Mouse (Mus musculus) embryonic facial prominence, embryonic 12.5 days (tissue): ENCODE measurements around the gene Kalrn. TPM values are rescaled to one million over a fixed set of nuclear protein-coding genes. Genes with fewer than 3 reads are reported as not detected.

Experiments
- ATAC-seq: fragments of 200-750 bp; cut with Nextera tagmentation; 2 replicates; pipeline ENCODE4 v1.8.0; 2017; ENCODE audit not compliant: insufficient number of reproducible peaks, insufficient read depth, low FRiP score, low TSS enrichment
- H3K27ac ChIP-seq: fragments of 300-500 bp; sonication (generic); 2 replicates; pipeline ENCODE4 v1.5.1; 2016; ENCODE audit warnings: mild to moderate bottlenecking
- H3K27me3 ChIP-seq: fragments of 300-500 bp; sonication (generic); 2 replicates; pipeline ENCODE4 v1.6.1; 2016; ENCODE audit warnings: mild to moderate bottlenecking, moderate library complexity
- H3K36me3 ChIP-seq: fragments of 300-500 bp; sonication (generic); 2 replicates; pipeline ENCODE4 v1.6.1; 2016; ENCODE audit warnings: mild to moderate bottlenecking
- H3K4me1 ChIP-seq: fragments of 300-500 bp; sonication (generic); 2 replicates; pipeline ENCODE4 v1.6.1; 2016
- H3K4me2 ChIP-seq: fragments of 300-500 bp; sonication (generic); replicated peaks from 2 replicates; pipeline ENCODE4 v1.6.1; 2016; ENCODE audit warnings: mild to moderate bottlenecking, moderate library complexity
- H3K4me3 ChIP-seq: fragments of 300-500 bp; sonication (generic); 2 replicates; pipeline ENCODE4 v1.5.1; 2016; ENCODE audit warnings: mild to moderate bottlenecking
- H3K9ac ChIP-seq: fragments of 300-500 bp; sonication (generic); 2 replicates; pipeline ENCODE4 v1.6.1; 2016; ENCODE audit warnings: mild to moderate bottlenecking, moderate library complexity
- H3K9me3 ChIP-seq: fragments of 300-500 bp; sonication (generic); 2 replicates; pipeline ENCODE4 v1.6.1; 2016; ENCODE audit warnings: mild to moderate bottlenecking, moderate library complexity
- WGBS: fragments of 180-500 bp; shearing (Covaris S2); methylation state at CpG from one replicate; pipeline ENCODE4 v1.1.7; 2016; 5-methylcytosine and 5-hydroxymethylcytosine counted together
- polyA plus RNA-seq: library from polyadenylated mRNA; unstranded; fragments of >200 nt; fragmentation: Nextera tagmentation; extraction: Ambion mirVana; gene quantifications from 2 replicates; pipeline ENCODE4 v1.2.1, GENCODE M21; 2016

The Kalrn gene
- polyA plus RNA-seq, 1 experiment from 2014 or later = 19.2 TPM

DNA sequence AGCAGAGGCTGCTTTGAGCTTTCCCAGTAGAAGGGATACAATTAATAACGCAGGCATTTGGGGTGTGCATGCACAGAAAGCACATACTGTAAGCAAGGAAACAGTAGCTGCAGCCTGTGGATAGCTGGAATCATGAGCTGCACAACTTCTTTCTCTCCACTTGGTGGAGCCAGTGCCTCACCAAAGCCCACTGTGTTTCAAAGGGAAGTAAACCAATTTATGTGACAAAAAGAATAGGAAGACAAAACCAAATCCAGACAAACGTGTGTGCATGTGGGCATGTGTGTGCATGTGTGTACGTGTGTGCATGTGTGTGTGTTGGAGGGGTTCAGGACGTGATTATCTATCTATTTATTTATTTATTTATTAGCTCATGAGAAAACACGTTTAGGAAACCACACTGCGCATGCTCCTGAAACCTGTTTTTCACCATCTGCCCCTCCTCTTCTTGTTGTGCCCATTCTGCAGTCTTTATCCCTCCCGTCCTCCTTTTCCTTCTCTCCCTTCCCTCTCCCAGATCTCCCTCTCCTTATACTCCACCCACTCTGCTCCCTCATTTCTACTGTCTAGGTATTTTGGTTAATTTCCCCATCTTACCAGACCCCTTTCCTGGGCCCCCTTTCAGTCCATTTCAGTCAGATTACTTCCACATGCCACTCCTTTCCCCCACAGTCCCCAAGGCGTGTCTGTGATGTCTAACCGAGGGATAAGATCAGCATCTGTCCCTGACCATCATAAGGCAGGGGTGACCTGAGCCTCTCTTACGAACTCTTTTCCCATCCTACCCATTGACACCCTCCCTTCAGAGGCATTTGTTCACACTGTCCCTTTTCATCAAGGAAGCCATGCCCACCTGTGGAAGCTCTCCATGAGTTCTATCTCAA lies 380.1 kb downstream of the Kalrn start:
- ATAC-seq = no peak

GRCm38 (mm10) chr16:34184721-34185120 lies 388.6 kb downstream of the Kalrn start:
- WGBS = 78% methylated on average over 3 of the region's 3 CpGs
- Histone ChIP-seq H3K4me3 (no peak overlapping the region), H3K4me1 (no peaks in the 10 kb centered on the region), H3K4me2 (no peak overlapping the region), H3K27me3 (no peaks in the 10 kb centered on the region), H3K36me3 (peaks cover 25% of the 10 kb centered on the region), H3K9me3 (no peaks in the 10 kb centered on the region), H3K27ac (no peak overlapping the region), H3K9ac (no peak overlapping the region)
- no peak for ATAC-seq

More for the DNA sequence above, 380.1 kb downstream of the Kalrn start:
- Histone ChIP-seq H3K4me3 (no peak overlapping the region), H3K27me3 (no peaks in the 10 kb centered on the region), H3K9me3 (no peaks in the 10 kb centered on the region), H3K4me1 (no peaks in the 10 kb centered on the region), H3K36me3 (peaks cover 32% of the 10 kb centered on the region; the same call in 1 of the 2 replicates), H3K27ac (no peak overlapping the region), H3K4me2 (no peak overlapping the region), H3K9ac (no peak overlapping the region)
- WGBS = 39% methylated on average over 10 of the region's 10 CpGs

DNA sequence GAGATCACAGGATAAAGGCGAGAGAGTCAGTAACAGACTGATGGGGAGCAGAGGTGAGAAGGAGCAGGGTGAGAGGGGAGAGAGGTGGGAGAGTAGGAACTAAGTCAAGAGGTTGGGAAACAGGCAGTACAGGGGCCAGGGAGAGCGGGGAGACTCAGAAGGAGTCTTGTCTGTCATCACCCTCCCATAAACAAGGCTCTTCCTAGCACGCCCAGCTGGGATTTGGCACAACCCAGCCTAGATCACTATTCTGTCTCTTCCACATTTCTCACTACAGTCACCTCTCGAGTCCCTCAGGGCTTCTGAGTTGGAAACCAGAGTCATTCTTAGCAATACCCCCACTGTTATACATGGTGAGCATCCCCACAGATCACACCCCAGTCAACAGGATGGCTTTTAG lies 390.1 kb downstream of the Kalrn start:
- H3K27me3 ChIP-seq = no peaks in the 10 kb centered on the region
- no peak overlapping the region for H3K4me2 ChIP-seq
- H3K9ac ChIP-seq = no peak overlapping the region
- H3K4me3 ChIP-seq = no peak overlapping the region
- no peaks in the 10 kb centered on the region for H3K9me3 ChIP-seq
- ATAC-seq = no peak
- 88% methylated on average over 4 of the region's 4 CpGs for WGBS
- H3K4me1 ChIP-seq = no peaks in the 10 kb centered on the region
- no peak overlapping the region for H3K27ac ChIP-seq
- peaks cover 22% of the 10 kb centered on the region for H3K36me3 ChIP-seq

DNA sequence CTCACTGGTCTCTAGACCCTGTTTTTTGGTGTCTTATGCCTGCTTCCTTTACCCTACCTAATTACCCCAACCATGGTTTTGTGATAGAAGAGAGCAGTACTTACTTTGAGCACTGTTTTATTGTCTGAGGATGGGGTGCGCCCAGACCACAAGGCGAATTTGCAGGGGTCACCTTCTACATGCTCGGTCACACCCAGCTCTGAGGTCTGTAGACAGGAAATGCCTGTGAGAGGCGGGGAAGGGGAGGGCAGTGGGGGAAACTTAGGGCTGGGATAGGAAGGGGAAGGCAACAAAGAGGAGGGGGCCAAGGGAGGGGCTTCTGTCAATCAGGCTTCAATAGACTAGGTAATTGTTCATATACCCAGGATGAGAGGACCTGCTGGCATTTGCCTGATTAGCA lies 397.7 kb downstream of the Kalrn start:
- H3K27ac ChIP-seq = no peak overlapping the region
- 87% methylated on average over 4 of the region's 4 CpGs for WGBS
- H3K27me3 ChIP-seq = no peaks in the 10 kb centered on the region
- H3K4me2 ChIP-seq = no peak overlapping the region
- peaks cover 75% of the 10 kb centered on the region for H3K36me3 ChIP-seq
- H3K9ac ChIP-seq = no peak overlapping the region
- no peak for ATAC-seq
- no peak overlapping the region for H3K4me3 ChIP-seq
- no peaks in the 10 kb centered on the region for H3K4me1 ChIP-seq
- H3K9me3 ChIP-seq = no peaks in the 10 kb centered on the region

DNA sequence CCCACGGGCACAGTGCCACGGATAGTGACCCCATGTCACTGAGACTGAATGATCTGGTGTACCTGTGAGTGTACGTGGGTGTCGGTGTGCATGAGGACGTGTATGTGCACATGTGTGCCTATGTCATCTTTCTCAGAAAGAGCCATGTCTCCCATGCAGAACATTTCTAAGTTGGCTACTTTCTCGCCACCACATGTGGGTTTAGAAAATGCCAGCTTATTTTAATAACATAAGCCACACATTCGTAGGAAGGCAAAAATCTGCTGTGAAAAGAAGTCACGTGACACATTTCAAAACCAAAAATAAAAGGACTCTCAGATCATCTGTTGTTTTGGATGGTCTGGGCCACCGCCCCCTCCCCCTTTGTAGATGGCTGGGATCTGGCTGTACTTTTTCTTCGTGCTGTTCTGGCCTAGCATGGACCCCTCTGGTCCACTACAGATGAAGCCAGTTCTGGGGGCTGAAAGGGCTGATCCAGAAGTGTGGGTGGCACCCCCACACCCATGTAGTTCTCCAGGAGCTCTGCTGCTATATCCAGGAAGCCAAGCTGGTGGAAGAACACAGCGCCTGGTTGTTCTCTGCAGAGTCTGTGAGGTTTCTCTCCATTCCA lies 400.7 kb downstream of the Kalrn start:
- ATAC-seq = no peak
- H3K36me3 ChIP-seq = peaks cover 84% of the 10 kb centered on the region
- 89% methylated on average over 11 of the region's 11 CpGs for WGBS

DNA sequence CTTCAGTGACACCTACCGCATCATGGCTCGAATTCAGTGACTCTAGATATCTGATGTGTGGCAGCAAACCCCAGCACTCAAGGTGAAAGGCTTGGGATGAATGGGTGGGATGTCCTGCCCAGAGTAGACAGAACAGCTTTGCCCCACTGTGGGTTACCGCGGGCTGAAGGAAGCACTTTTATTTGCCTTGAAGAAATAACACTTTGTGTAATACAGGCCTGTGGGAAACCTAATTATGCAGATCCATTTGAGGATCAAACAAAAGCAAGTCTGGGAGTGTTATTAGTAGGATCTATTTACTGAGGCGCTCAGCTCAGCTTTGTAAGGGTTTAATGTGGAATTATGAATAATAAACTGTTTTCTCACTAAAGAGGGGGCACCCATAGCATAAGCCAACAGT lies 406.3 kb downstream of the Kalrn start:
- WGBS = 88% methylated on average over 5 of the region's 5 CpGs
- H3K4me3 ChIP-seq = no peak overlapping the region
- no peaks in the 10 kb centered on the region for H3K4me1 ChIP-seq
- H3K9me3 ChIP-seq = no peaks in the 10 kb centered on the region
- no peak for ATAC-seq
- no peak overlapping the region for H3K4me2 ChIP-seq
- peaks cover 45% of the 10 kb centered on the region for H3K36me3 ChIP-seq
- no peaks in the 10 kb centered on the region for H3K27me3 ChIP-seq
- H3K27ac ChIP-seq = no peak overlapping the region
- H3K9ac ChIP-seq = no peak overlapping the region

More for the DNA sequence above, 400.7 kb downstream of the Kalrn start:
- Histone ChIP-seq H3K9ac (no peak overlapping the region), H3K4me3 (no peak overlapping the region), H3K27ac (no peak overlapping the region), H3K27me3 (no peaks in the 10 kb centered on the region), H3K4me1 (no peaks in the 10 kb centered on the region), H3K9me3 (no peaks in the 10 kb centered on the region), H3K4me2 (no peak overlapping the region)

DNA sequence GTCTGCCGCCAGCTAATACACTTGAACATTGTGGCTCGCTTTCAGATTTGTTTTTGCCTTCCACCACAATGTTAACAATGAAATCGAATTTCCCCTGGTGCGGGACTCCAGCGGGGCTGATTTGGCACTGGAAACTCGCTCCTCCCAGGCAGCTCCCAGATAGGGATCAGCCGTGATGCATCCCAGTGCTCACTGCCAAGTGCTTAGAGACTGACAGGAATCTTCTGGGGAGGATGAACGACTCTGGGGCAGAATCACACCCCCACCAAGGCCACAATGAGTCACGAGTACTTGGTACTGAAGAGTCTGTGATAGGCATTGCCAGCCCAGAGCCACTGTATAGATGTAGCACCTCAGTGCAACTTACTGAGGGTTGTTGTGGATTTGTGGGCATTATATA lies 410.2 kb downstream of the Kalrn start:
- WGBS = 78% methylated on average over 9 of the region's 9 CpGs

DNA sequence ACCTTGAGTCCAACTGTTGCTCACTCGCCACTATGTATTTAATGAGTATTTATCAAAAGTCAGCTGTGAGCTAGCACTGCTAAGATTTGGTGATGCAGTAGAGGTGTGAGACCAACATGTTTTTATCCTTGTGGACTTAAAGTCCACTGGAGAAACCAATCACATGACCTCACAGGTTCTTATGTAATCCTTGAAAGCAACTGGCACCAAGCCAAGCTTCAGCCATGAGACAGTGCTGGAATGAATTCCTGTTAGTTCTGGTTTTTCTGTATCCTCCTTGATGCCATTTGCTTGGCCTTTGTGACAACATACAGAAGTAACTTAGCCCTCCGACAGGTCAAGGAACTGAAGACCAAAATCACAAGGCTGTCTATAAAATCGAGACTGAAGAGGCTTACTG lies 413.8 kb downstream of the Kalrn start:
- Histone ChIP-seq H3K4me3 (no peak overlapping the region), H3K4me2 (no peak overlapping the region)
- ATAC-seq = no peak

More for the DNA sequence above, 410.2 kb downstream of the Kalrn start:
- Histone ChIP-seq H3K4me3 (no peak overlapping the region), H3K4me1 (no peaks in the 10 kb centered on the region), H3K27me3 (no peaks in the 10 kb centered on the region), H3K9me3 (no peaks in the 10 kb centered on the region), H3K9ac (no peak overlapping the region), H3K4me2 (no peak overlapping the region), H3K36me3 (peaks cover 19% of the 10 kb centered on the region), H3K27ac (no peak overlapping the region)
- ATAC-seq = no peak

GRCm38 (mm10) chr16:34157386-34158135 lies 415.8 kb downstream of the Kalrn start:
- ATAC-seq = no peak
- H3K4me3 ChIP-seq = no peak overlapping the region
- no peak overlapping the region for H3K4me2 ChIP-seq
- no peak overlapping the region for H3K27ac ChIP-seq
- no peak overlapping the region for H3K9ac ChIP-seq
- no peaks in the 10 kb centered on the region for H3K9me3 ChIP-seq
- WGBS = 58% methylated on average over 4 of the region's 4 CpGs
- H3K36me3 ChIP-seq = 0 out of 2 replicates have a peak, but pooled peaks cover 7% of the 10 kb centered on the region
- H3K4me1 ChIP-seq = no peaks in the 10 kb centered on the region
- no peaks in the 10 kb centered on the region for H3K27me3 ChIP-seq

More for the DNA sequence above, 413.8 kb downstream of the Kalrn start:
- Histone ChIP-seq H3K9ac (no peak overlapping the region), H3K27me3 (no peaks in the 10 kb centered on the region), H3K4me1 (no peaks in the 10 kb centered on the region), H3K36me3 (peaks cover 14% of the 10 kb centered on the region; the same call in 1 of the 2 replicates), H3K9me3 (no peaks in the 10 kb centered on the region), H3K27ac (no peak overlapping the region)
- WGBS = 92% methylated on average over 3 of the region's 3 CpGs

DNA sequence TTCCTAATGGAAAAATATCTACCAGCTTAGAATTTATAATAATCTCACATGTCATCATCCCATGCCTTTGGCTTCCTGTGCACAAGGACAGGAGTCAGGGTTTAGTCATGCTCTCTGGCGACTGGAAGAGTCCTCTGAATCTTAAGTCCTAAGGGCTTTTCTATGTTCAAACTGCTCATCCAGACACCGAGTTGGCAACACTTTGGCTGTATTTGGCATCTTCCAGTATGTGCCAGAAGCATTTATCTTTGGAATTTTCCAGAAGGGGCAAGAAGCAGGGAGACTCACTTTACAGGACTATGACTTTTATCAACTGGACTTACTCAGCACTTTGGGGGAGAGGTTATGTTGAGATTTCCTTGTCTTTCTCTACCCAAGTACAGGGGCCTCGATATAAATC lies 417.6 kb downstream of the Kalrn start:
- no peak overlapping the region for H3K4me3 ChIP-seq
- 81% methylated on average over 3 of the region's 3 CpGs for WGBS
- no peak for ATAC-seq

GRCm38 (mm10) chr16:34154903-34155302 lies 418.4 kb downstream of the Kalrn start:
- no peak overlapping the region for H3K27ac ChIP-seq
- H3K9ac ChIP-seq = no peak overlapping the region
- H3K9me3 ChIP-seq = no peaks in the 10 kb centered on the region
- no peak for ATAC-seq
- no peak overlapping the region for H3K4me3 ChIP-seq
- no peaks in the 10 kb centered on the region for H3K4me1 ChIP-seq
- H3K36me3 ChIP-seq = no peaks in the 10 kb centered on the region
- H3K4me2 ChIP-seq = no peak overlapping the region
- 90% methylated on average over 3 of the region's 3 CpGs for WGBS
- H3K27me3 ChIP-seq = no peaks in the 10 kb centered on the region

More for the DNA sequence above, 417.6 kb downstream of the Kalrn start:
- Histone ChIP-seq H3K9ac (no peak overlapping the region), H3K27ac (no peak overlapping the region), H3K4me1 (no peaks in the 10 kb centered on the region), H3K27me3 (no peaks in the 10 kb centered on the region), H3K9me3 (no peaks in the 10 kb centered on the region), H3K4me2 (no peak overlapping the region), H3K36me3 (no peaks in the 10 kb centered on the region)
